Mouse (Mus musculus) neural tube, embryonic 14.5 days (tissue): Measurements from ENCODE around the gene Prkab1. TPM values are rescaled to one million over a fixed set of nuclear protein-coding genes. Genes with fewer than 3 reads are reported as not detected.

Experiments used
- ATAC-seq: fragments of 200-750 bp; cut with Nextera tagmentation; 2 replicates; pipeline ENCODE4 v1.8.0; 2017; ENCODE audit warnings: low read depth, mild to moderate bottlenecking, moderate TSS enrichment, moderate library complexity
- H3K27ac ChIP-seq: fragments of 300-500 bp; sonication (generic); 2 replicates; pipeline ENCODE4 v1.5.1; 2014; ENCODE audit warnings: low read depth, mild to moderate bottlenecking, control low read depth, low read length, moderate library complexity, mixed read lengths
- H3K27me3 ChIP-seq: fragments of 300-500 bp; sonication (generic); 2 replicates; pipeline ENCODE4 v1.6.1; 2014; ENCODE audit warnings: low read length; ENCODE audit not compliant: control insufficient read depth, insufficient read depth
- H3K36me3 ChIP-seq: fragments of 300-500 bp; sonication (generic); 2 replicates; pipeline ENCODE4 v1.6.1; 2014; ENCODE audit warnings: low read length, mixed read lengths; ENCODE audit not compliant: control insufficient read depth, insufficient read depth
- H3K4me1 ChIP-seq: fragments of 300-500 bp; sonication (generic); 2 replicates; pipeline ENCODE4 v1.6.1; 2014; ENCODE audit warnings: low read length; ENCODE audit not compliant: control insufficient read depth, insufficient read depth
- H3K4me2 ChIP-seq: fragments of 300-500 bp; sonication (generic); 2 replicates; pipeline ENCODE4 v1.6.1; 2014; ENCODE audit warnings: mild to moderate bottlenecking, low read depth, low read length, control low read depth
- H3K4me3 ChIP-seq: fragments of 300-500 bp; sonication (generic); 2 replicates; pipeline ENCODE4 v1.5.1; 2014; ENCODE audit warnings: low read depth, low read length, control low read depth, mixed read lengths
- H3K9ac ChIP-seq: fragments of 300-500 bp; sonication (generic); replicated peaks from 2 replicates; pipeline ENCODE4 v1.6.1; 2014; ENCODE audit warnings: low read depth, mild to moderate bottlenecking, control low read depth, low read length, mixed read lengths
- H3K9me3 ChIP-seq: fragments of 300-500 bp; sonication (generic); 2 replicates; pipeline ENCODE4 v1.6.1; 2016; ENCODE audit warnings: low read length; ENCODE audit not compliant: control insufficient read depth
- WGBS: fragments of 180-500 bp; shearing (Covaris S2); extraction: QIAGEN DNeasy Blood & Tissue Kit; methylation state at CpG from one replicate; pipeline ENCODE4 v1.1.7; 2014; 5-methylcytosine and 5-hydroxymethylcytosine counted together
- polyA plus RNA-seq: library from polyadenylated mRNA; unstranded; fragments of >200 nt; fragmentation: Nextera tagmentation; extraction: Ambion mirVana; gene quantifications from 2 replicates; pipeline ENCODE4 v1.2.1, GENCODE M21; 2014

Gene Prkab1
- polyA plus RNA-seq, 1 experiment from 2014 or later = 53.3 TPM

DNA sequence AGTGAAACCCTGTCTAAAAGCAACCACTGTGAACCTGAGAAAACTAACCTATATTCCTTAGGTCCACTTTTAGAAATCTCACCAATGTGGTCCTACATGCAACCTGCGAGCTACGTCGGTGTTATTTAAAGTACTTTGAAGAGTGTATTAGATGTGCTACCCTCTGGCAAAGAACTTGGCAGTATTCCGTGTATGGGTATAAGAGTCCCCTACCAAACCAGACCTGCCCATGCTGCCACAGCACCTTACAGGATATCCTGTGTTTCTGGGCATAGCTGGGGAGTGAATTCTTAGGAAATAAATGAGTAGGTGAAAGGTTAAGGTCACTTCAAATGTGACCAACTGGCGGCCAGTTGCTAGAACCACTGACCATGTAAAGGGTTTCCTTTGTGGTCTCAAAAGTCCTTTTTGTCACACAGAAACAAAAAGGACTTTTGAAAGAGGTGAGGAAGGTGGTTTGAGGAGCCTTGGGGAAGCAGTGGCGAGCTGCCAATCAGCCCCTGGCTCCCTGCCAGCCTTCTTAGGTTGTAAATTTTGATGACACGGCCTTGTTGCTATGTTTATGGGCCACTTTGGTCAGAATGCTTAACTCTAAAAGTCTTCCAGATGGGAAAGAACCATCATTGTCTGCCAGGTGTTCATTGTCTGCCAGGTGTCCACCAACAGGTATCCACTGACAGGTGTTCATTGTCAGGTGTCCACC is 41.5 kb downstream of the Prkab1 start:
- 62% methylated on average over 7 of the region's 7 CpGs for WGBS
- H3K9ac ChIP-seq = no peak overlapping the region
- no peaks in the 10 kb centered on the region for H3K27me3 ChIP-seq
- H3K9me3 ChIP-seq = no peaks in the 10 kb centered on the region
- no peak overlapping the region for H3K4me3 ChIP-seq
- H3K36me3 ChIP-seq = no peaks in the 10 kb centered on the region
- no peak overlapping the region for H3K4me2 ChIP-seq
- no peak for ATAC-seq
- H3K27ac ChIP-seq = no peak overlapping the region
- 0 out of 2 replicates have a peak, but pooled peaks cover 2% of the 10 kb centered on the region for H3K4me1 ChIP-seq

DNA sequence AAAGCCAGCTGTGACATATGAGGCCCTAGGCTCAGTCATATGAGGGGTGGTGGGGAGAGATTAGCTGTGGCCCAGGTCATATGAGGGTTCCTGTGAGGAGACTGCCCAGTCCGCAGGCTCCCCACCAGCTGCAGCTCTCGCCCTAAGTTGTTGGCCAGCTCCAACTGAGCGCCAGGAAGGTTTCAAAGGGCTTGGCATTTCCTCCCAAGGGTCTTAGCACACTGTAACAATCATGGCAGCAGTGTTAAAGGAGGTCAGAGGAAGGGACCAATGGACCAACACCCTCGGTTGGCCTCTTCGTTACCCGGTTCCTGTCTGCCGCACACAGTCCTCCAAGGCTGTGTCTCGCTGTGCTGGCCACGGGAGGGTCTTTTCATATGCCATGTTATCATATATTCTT is 43.8 kb downstream of the Prkab1 start:
- H3K27ac ChIP-seq = no peak overlapping the region
- 0 out of 2 replicates have a peak, but pooled peaks cover 2% of the 10 kb centered on the region for H3K4me1 ChIP-seq
- H3K36me3 ChIP-seq = no peaks in the 10 kb centered on the region
- no peak for ATAC-seq
- 94% methylated on average over 9 of the region's 9 CpGs for WGBS
- no peak overlapping the region for H3K4me3 ChIP-seq
- no peak overlapping the region for H3K9ac ChIP-seq
- no peaks in the 10 kb centered on the region for H3K9me3 ChIP-seq
- no peaks in the 10 kb centered on the region for H3K27me3 ChIP-seq
- H3K4me2 ChIP-seq = no peak overlapping the region

DNA sequence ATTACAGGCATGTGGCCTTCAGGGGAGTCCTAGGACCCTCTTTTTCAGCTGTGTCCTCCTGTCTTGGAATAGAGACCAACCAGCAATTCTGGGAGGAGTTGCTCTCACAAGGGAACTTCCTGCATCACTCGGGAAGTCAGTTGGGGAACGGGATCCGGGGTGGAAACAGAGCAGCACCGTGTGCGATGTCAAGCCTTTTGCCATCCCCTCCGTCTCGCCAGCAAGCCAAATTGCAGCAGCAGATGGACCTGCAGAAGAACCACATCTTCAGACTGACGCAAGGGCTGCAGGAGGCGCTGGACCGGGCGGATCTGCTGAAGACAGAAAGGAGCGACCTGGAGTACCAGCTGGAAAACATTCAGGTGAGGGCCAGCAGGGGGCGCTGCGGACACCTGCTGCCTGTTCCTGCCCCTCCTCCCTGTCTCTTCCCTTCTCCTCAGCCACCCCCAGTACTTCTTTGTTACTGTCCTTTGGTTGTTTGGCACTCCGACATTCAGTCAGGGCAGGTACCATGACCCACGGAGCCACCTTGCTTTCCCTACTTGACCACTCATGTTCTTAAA is 45.1 kb downstream of the Prkab1 start:
- H3K36me3 ChIP-seq = no peaks in the 10 kb centered on the region
- no peaks in the 10 kb centered on the region for H3K9me3 ChIP-seq
- no peak overlapping the region for H3K4me3 ChIP-seq
- 0 out of 2 replicates have a peak, but pooled peaks cover 2% of the 10 kb centered on the region for H3K4me1 ChIP-seq
- H3K4me2 ChIP-seq = no peak overlapping the region
- WGBS = 60% methylated on average over 16 of the region's 16 CpGs
- no peak overlapping the region for H3K27ac ChIP-seq
- no peaks in the 10 kb centered on the region for H3K27me3 ChIP-seq
- H3K9ac ChIP-seq = no peak overlapping the region
- ATAC-seq = no peak

DNA sequence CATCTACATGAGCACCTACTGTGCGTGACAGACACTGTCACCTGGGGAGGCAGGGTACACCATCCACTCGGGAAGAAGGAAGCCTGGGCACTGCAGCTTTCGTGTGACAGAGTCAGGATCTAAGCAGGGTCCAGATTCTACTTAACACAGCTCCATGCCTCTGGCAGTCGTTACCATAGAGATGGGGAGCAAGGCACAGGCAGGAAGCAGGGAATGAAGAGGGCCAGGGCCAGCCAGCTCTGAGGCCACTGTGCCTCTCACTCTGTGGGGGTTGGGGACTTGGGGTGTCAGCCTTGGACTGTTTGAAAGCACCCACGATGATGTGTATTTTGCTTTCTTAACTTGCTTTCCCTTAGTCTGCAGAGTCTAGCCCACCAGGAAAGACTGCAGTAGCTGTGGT is 46.1 kb downstream of the Prkab1 start:
- ATAC-seq = no peak
- H3K9me3 ChIP-seq = no peaks in the 10 kb centered on the region
- no peaks in the 10 kb centered on the region for H3K36me3 ChIP-seq
- no peaks in the 10 kb centered on the region for H3K27me3 ChIP-seq
- 57% methylated on average over 5 of the region's 5 CpGs for WGBS
- H3K4me3 ChIP-seq = no peak overlapping the region
- H3K4me1 ChIP-seq = 0 out of 2 replicates have a peak, but pooled peaks cover 2% of the 10 kb centered on the region
- H3K4me2 ChIP-seq = no peak overlapping the region
- no peak overlapping the region for H3K9ac ChIP-seq
- peak overlapping the region; percentile 44; the same call in 1 of the 2 replicates for H3K27ac ChIP-seq

DNA sequence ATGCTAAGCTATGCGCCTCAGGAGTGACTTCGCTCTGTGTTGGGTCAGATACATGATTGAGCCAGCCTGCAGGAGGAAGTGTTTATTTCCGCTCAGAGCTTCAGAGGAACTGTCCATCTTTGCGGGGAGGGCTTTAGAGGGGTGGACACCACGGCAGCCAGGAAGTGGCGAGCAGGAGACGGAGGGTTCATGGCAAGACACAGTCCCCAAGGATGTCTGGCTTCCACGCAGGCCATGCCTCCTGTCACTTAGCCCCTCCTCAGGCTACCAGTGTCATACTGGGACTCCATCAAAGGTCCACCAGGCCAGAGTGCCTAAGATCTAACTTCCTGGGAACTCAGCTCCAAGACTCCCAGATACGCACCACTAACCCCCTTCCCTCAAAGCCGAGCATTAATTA is 46.6 kb downstream of the Prkab1 start:
- no peaks in the 10 kb centered on the region for H3K4me1 ChIP-seq
- no peak for ATAC-seq
- peak overlapping the region; percentile 44; the same call in 1 of the 2 replicates for H3K27ac ChIP-seq
- WGBS = 88% methylated on average over 10 of the region's 10 CpGs
- no peaks in the 10 kb centered on the region for H3K36me3 ChIP-seq
- H3K4me3 ChIP-seq = no peak overlapping the region
- H3K4me2 ChIP-seq = no peak overlapping the region
- H3K9ac ChIP-seq = no peak overlapping the region
- no peaks in the 10 kb centered on the region for H3K9me3 ChIP-seq
- no peaks in the 10 kb centered on the region for H3K27me3 ChIP-seq

DNA sequence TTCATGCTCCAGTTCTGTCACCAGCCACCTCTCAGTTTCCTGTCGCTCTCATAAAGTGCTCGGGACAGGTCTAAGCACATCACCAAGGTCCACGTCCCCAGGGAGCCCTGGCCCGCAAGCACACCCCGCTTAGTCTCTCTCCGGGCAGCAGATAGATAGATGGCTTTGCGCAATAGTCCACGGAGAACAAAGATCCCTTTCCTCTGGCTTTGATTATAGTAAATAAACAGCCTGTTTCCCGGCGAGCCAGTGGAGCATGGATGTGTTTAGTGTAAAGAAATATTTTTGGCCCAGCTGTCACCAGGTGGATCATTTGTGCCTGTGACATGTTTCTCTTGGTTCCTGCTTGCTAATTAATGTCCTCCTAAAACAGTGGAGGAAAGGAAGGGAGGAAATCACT is 47.0 kb downstream of the Prkab1 start:
- Histone ChIP-seq H3K4me1 (no peaks in the 10 kb centered on the region), H3K36me3 (no peaks in the 10 kb centered on the region), H3K27ac (no peak overlapping the region), H3K4me3 (no peak overlapping the region), H3K27me3 (no peaks in the 10 kb centered on the region), H3K4me2 (no peak overlapping the region), H3K9me3 (no peaks in the 10 kb centered on the region), H3K9ac (no peak overlapping the region)
- no peak for ATAC-seq
- WGBS = 66% methylated on average over 10 of the region's 10 CpGs

DNA sequence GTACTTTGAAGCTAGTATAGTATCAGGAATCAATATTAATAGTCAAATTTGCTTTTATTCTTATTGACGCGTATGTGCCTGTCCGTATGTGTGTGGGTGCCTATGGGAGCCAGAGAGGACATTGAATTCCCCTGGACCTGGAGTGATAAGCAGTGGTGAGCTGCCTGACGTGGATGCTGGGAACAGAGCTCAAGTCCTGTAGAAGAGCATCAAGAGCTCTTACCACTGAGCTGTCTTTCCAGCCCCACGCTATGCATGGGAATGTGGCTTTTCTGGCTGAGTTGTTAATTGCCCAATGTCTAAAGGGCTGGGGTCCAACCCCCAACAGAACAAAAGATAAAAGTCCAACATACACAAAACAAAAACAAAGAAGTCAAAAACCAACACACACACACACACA is 47.9 kb downstream of the Prkab1 start:
- Histone ChIP-seq H3K4me1 (no peaks in the 10 kb centered on the region), H3K9ac (no peak overlapping the region), H3K36me3 (no peaks in the 10 kb centered on the region), H3K9me3 (no peaks in the 10 kb centered on the region), H3K4me2 (no peak overlapping the region), H3K27ac (no peak overlapping the region), H3K4me3 (no peak overlapping the region), H3K27me3 (no peaks in the 10 kb centered on the region)
- 88% methylated on average over 5 of the region's 5 CpGs for WGBS
- no peak for ATAC-seq

DNA sequence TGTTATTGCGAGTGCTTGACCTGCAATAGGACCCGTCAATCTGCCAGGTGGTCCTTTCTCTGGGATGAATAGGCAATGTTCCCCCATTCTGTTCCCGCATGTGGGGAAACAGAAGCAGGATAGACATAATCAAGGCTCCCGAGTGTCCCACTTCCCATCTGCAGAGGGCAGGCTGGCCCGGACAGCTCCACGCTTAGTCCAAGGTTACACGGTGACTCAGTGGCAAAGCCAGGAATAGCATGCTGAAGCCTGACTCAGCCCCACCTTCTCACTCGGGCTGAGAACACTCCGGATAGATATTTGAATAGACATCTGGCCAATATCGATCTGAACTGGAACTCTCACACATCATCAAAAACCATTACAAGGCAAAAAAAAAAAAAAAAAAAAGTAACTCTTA is 48.6 kb downstream of the Prkab1 start:
- Histone ChIP-seq H3K27me3 (no peaks in the 10 kb centered on the region), H3K4me1 (no peaks in the 10 kb centered on the region), H3K9me3 (no peaks in the 10 kb centered on the region), H3K27ac (no peak overlapping the region), H3K9ac (no peak overlapping the region), H3K36me3 (no peaks in the 10 kb centered on the region), H3K4me2 (no peak overlapping the region), H3K4me3 (no peak overlapping the region)
- ATAC-seq = no peak
- WGBS = 92% methylated on average over 10 of the region's 10 CpGs

DNA sequence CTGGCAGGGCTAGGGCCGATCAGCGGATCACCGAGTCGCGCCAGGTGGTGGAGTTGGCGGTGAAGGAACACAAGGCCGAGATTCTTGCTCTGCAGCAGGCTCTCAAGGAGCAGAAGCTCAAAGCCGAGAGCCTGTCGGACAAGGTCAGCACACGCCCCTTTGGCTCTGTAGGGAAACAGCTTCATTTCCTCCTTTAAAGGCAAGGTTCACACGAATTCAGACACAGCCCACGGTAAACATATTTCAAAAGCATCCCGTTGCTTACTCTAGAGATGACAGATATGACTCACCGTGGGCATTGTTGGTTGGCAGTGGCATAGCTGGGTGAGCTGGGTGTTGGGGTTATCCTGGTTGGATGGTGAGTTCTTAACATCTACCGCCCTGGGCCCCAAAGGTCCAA is 53.1 kb downstream of the Prkab1 start:
- Histone ChIP-seq H3K36me3 (no peaks in the 10 kb centered on the region), H3K27ac (no peak overlapping the region), H3K4me2 (no peak overlapping the region), H3K4me3 (no peak overlapping the region), H3K4me1 (no peaks in the 10 kb centered on the region), H3K27me3 (no peaks in the 10 kb centered on the region), H3K9ac (no peak overlapping the region), H3K9me3 (no peaks in the 10 kb centered on the region)
- WGBS = 94% methylated on average over 15 of the region's 15 CpGs
- ATAC-seq = no peak
